Mouse (Mus musculus): Measurements from ENCODE around the gene Vash1. TPM values are rescaled to one million over a fixed set of nuclear protein-coding genes. Genes with fewer than 3 reads are reported as not detected.

Vash1 gene
- polyA plus RNA-seq, 1 experiment = 23.1 TPM

DNA sequence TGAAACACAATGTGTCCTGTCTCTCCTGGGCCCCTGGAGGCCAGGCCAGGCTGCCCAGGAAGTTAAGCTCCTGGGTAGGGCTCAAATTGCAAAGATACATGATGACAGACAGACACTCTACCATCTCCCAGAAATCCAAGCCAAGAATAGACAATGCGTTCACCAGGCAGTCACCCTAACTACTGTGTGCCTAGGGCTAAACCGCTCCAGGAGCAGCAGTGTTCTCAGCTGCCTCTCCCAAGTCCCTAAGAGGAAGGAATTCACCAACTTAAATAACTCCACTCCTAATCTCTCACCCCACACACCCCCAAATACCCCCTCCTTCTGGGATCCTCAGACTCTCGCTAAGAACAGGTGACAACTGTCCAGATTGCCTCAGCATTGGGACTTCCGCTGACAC lies 6.4 kb upstream of the Vash1 start:
- WGBS = 84% methylated on average over 4 of the region's 4 CpGs
- H3K4me1 ChIP-seq (ENCODE audit: control insufficient read depth, insufficient read depth, low read length) = no peaks in the 10 kb centered on the region
- no peak for DNase-seq
- no peak overlapping the region for H3K27ac ChIP-seq (ENCODE audit: insufficient read depth, low read length)
- H3K27me3 ChIP-seq (ENCODE audit: control insufficient read depth, insufficient read depth, low read length) = no peaks in the 10 kb centered on the region
- TF ChIP-seq CTCF (IDR thresholded peaks at IDR 0.05; ENCODE audit: borderline replicate concordance, insufficient read depth, low read depth, low read length) = no peak
- no peak for TF ChIP-seq POLR2A (IDR thresholded peaks at IDR 0.05; ENCODE audit: borderline replicate concordance, insufficient read depth, low read length)
- no peak overlapping the region for H3K4me3 ChIP-seq (replicated peaks; ENCODE audit: insufficient read depth, low read depth, low read length)

DNA sequence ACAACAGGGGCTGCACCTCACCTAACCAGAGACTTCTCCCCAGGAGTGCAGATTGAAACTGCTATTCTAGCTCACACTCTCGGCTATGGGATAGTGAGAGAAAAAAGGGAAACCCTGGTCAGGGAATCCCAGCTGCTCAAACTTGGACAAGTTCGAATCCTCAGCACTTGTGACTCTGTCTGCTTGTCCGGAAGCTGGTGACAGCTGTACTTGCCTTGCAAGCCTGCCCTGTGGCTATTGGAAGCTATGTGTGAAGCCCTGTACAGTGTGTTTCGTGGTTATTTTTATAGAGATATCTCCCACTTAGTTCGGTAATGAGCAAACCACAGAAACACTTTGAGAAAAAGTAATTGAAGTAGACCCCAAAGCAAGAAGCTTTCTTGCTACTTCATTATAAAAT lies 6.0 kb upstream of the Vash1 start:
- WGBS = 82% methylated on average over 5 of the region's 5 CpGs
- Histone ChIP-seq H3K27me3 (ENCODE audit: control insufficient read depth, insufficient read depth, low read length) (no peaks in the 10 kb centered on the region), H3K4me3 (replicated peaks; ENCODE audit: insufficient read depth, low read depth, low read length) (no peak overlapping the region), H3K27ac (ENCODE audit: insufficient read depth, low read length) (no peak overlapping the region), H3K4me1 (ENCODE audit: control insufficient read depth, insufficient read depth, low read length) (no peaks in the 10 kb centered on the region)
- TF ChIP-seq CTCF (IDR thresholded peaks at IDR 0.05; ENCODE audit: borderline replicate concordance, insufficient read depth, low read depth, low read length) (no peak), POLR2A (IDR thresholded peaks at IDR 0.05; ENCODE audit: borderline replicate concordance, insufficient read depth, low read length) (no peak)
- DNase-seq = no peak

- under 1% methylated on average over 9 of the region's 9 CpGs for WGBS
- Histone ChIP-seq H3K4me3 (replicated peaks; ENCODE audit: insufficient read depth, low read depth, low read length) (peak overlapping the region; percentile 81), H3K27me3 (ENCODE audit: control insufficient read depth, insufficient read depth, low read length) (no peaks in the 10 kb centered on the region), H3K4me1 (ENCODE audit: control insufficient read depth, insufficient read depth, low read length) (peaks cover 27% of the 10 kb centered on the region), H3K27ac (ENCODE audit: insufficient read depth, low read length) (peak overlapping the region; percentile 85)
- peak; percentile 60 to 65 for DNase-seq
- TF ChIP-seq CTCF (IDR thresholded peaks at IDR 0.05; ENCODE audit: borderline replicate concordance, insufficient read depth, low read depth, low read length) (no peak), POLR2A (IDR thresholded peaks at IDR 0.05; ENCODE audit: borderline replicate concordance, insufficient read depth, low read length) (peak; percentile 32; the same call in 1 of the 2 replicates)
These were observed 1.0 kb downstream of the Vash1 start for GRCm38 (mm10) chr12:86679546-86679930.

GRCm38 (mm10) chr12:86679991-86680491 lies 1.5 kb downstream of the Vash1 start:
- TF ChIP-seq POLR2A (IDR thresholded peaks at IDR 0.05; ENCODE audit: borderline replicate concordance, insufficient read depth, low read length) (no peak), CTCF (IDR thresholded peaks at IDR 0.05; ENCODE audit: borderline replicate concordance, insufficient read depth, low read depth, low read length) (no peak)
- peak; percentile 39 to 58 for DNase-seq
- Histone ChIP-seq H3K4me1 (ENCODE audit: control insufficient read depth, insufficient read depth, low read length) (peaks cover 28% of the 10 kb centered on the region), H3K27ac (ENCODE audit: insufficient read depth, low read length) (peak overlapping the region; percentile 87), H3K4me3 (replicated peaks; ENCODE audit: insufficient read depth, low read depth, low read length) (peak overlapping the region; percentile 81), H3K27me3 (ENCODE audit: control insufficient read depth, insufficient read depth, low read length) (no peaks in the 10 kb centered on the region)
- 1% methylated on average over 12 of the region's 12 CpGs for WGBS

DNA sequence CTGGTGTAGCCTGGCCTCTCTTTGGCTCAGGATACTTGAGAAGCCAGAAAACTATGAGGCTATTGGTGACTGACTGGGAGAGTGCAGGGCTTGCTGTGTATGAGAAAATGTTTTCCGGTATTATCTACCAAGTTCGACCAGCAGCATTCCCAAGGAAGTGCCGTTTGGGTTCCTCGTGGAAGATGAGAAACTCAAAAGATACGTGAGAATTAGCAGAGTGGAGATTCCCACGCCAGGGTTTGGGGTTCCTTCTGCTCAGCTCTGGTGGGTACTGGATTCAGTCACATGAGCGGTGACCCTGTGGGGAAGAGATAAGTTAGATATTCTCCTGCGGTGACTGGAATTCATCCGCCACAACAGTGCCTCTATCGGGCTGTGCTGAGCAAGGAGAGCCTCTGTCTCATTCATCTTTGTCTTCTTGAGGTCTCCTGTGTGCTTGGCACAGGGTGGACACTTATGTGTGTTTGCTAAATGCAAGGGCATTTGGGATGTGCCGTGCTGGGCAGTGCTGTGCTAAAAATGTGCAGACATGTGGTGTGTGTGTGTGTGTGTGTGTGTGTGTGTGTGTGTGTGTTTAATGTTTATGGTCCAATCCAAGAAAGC lies 2.2 kb downstream of the Vash1 start:
- peak; percentile 20; the same call in 1 of the 2 replicates for TF ChIP-seq CTCF (IDR thresholded peaks at IDR 0.05; ENCODE audit: borderline replicate concordance, insufficient read depth, low read depth, low read length)
- TF ChIP-seq POLR2A (IDR thresholded peaks at IDR 0.05; ENCODE audit: borderline replicate concordance, insufficient read depth, low read length) = no peak
- Histone ChIP-seq H3K27me3 (ENCODE audit: control insufficient read depth, insufficient read depth, low read length) (no peaks in the 10 kb centered on the region), H3K4me3 (replicated peaks; ENCODE audit: insufficient read depth, low read depth, low read length) (peak overlapping the region; percentile 81), H3K27ac (ENCODE audit: insufficient read depth, low read length) (peak overlapping the region; percentile 87), H3K4me1 (ENCODE audit: control insufficient read depth, insufficient read depth, low read length) (peaks cover 34% of the 10 kb centered on the region)
- peak; percentile 60 to 63 for DNase-seq
- 1% methylated on average over 11 of the region's 11 CpGs for WGBS

DNA sequence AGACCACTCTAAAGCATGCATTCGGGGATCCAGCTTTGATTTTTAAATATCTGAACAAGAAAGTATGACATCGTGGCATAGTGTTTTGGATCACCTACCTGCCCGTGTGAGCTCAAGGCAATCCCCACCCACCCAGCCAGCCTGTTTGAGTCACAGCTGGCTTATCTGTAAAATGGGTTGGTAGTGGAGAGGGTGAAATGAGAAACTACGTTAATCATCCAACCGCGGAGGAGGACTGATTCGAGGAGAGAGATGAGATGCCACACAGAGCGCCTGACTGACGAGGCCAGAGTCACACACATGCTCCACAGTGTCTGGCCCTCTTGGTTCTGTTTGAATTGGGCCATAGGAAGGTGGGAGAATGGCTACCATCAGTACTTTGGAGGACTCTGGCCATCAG lies 3.1 kb downstream of the Vash1 start:
- peak overlapping the region; percentile 65 for H3K4me3 ChIP-seq (replicated peaks; ENCODE audit: insufficient read depth, low read depth, low read length)
- peaks cover 40% of the 10 kb centered on the region for H3K4me1 ChIP-seq (ENCODE audit: control insufficient read depth, insufficient read depth, low read length)
- TF ChIP-seq POLR2A (IDR thresholded peaks at IDR 0.05; ENCODE audit: borderline replicate concordance, insufficient read depth, low read length) = no peak
- DNase-seq = peak; percentile 31 to 40
- WGBS = 21% methylated on average over 9 of the region's 9 CpGs
- peak overlapping the region; percentile 55 for H3K27ac ChIP-seq (ENCODE audit: insufficient read depth, low read length)
- no peaks in the 10 kb centered on the region for H3K27me3 ChIP-seq (ENCODE audit: control insufficient read depth, insufficient read depth, low read length)

GRCm38 (mm10) chr12:86682178-86682577 lies 3.7 kb downstream of the Vash1 start:
- 11% methylated on average over 8 of the region's 8 CpGs for whole genome bisulfite sequencing
- H3K27me3 ChIP-seq (ENCODE audit: control insufficient read depth, insufficient read depth, low read length) = no peaks in the 10 kb centered on the region
- peaks cover 44% of the 10 kb centered on the region for H3K4me1 ChIP-seq (ENCODE audit: control insufficient read depth, insufficient read depth, low read length)
- H3K4me3 ChIP-seq (replicated peaks; ENCODE audit: insufficient read depth, low read depth, low read length) = peak overlapping the region; percentile 65
- no peak for TF ChIP-seq POLR2A (IDR thresholded peaks at IDR 0.05; ENCODE audit: borderline replicate concordance, insufficient read depth, low read length)
- TF ChIP-seq CTCF (IDR thresholded peaks at IDR 0.05; ENCODE audit: borderline replicate concordance, insufficient read depth, low read depth, low read length) = no peak
- H3K27ac ChIP-seq (ENCODE audit: insufficient read depth, low read length) = peak overlapping the region; percentile 55; the same call in 1 of the 2 replicates
- DNase-seq = peak; percentile 25 to 45

DNA sequence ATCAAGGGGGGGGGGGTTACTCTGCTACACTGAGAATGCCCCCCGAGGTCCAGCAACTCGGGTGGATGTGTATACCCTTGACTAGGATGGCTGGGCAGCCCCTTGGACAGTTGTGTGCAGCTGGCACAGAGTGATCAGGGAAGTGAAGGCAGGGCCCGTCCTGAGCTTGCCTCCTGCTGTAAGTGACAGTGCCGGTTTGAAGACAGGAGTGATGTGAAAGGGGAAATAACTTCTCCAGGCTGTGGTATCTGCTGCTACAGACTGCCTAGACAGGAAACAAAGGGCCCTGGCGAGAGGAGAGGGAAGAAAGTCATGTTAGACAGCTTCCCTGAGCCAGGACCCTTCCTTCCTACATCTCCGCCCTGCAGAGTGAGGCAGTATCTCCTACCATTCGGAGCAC lies 5.2 kb downstream of the Vash1 start:
- peaks cover 53% of the 10 kb centered on the region for H3K4me1 ChIP-seq (ENCODE audit: control insufficient read depth, insufficient read depth, low read length)
- H3K27me3 ChIP-seq (ENCODE audit: control insufficient read depth, insufficient read depth, low read length) = no peaks in the 10 kb centered on the region
- WGBS = 53% methylated on average over 7 of the region's 7 CpGs
- TF ChIP-seq CTCF (IDR thresholded peaks at IDR 0.05; ENCODE audit: borderline replicate concordance, insufficient read depth, low read depth, low read length) (no peak), POLR2A (IDR thresholded peaks at IDR 0.05; ENCODE audit: borderline replicate concordance, insufficient read depth, low read length) (no peak)
- H3K4me3 ChIP-seq (replicated peaks; ENCODE audit: insufficient read depth, low read depth, low read length) = no peak overlapping the region
- H3K27ac ChIP-seq (ENCODE audit: insufficient read depth, low read length) = no peak overlapping the region
- peak in 1 of 2 experiments; percentile 20 for DNase-seq

All from cerebellum, adult 2 months (tissue).